Mouse (Mus musculus) myocyte (in vitro differentiated cells): ENCODE data around the gene Alpi. TPM values are rescaled to one million over a fixed set of nuclear protein-coding genes. Genes with fewer than 3 reads are reported as not detected.

Experiments
- H3K27me3 ChIP-seq: one replicate; pipeline ENCODE4 v1.6.1; 2011; ENCODE audit not compliant: control insufficient read depth, insufficient read depth, insufficient read length
- H3K36me3 ChIP-seq: one replicate; pipeline ENCODE4 v1.6.1; 2011; ENCODE audit not compliant: control insufficient read depth, insufficient read depth
- H3K4me2 ChIP-seq: one replicate; pipeline ENCODE4 v1.6.1; 2011; ENCODE audit warnings: low read depth, control low read depth
- H3K4me3 ChIP-seq: one replicate; pipeline ENCODE4 v1.5.1; 2011; ENCODE audit warnings: mild to moderate bottlenecking, control low read depth, moderate library complexity
- H3K79me2 ChIP-seq: one replicate; pipeline ENCODE4 v1.6.1; 2011; ENCODE audit not compliant: control insufficient read depth, insufficient read depth
- H3ac ChIP-seq: one replicate; pipeline ENCODE4 v1.6.1; 2011; ENCODE audit not compliant: control insufficient read depth, insufficient read length
- CEBPB ChIP-seq: IDR thresholded peaks from 2 replicates; pipeline ENCODE4 v1.6.1; 2011; ENCODE audit warnings: mild to moderate bottlenecking, moderate library complexity; ENCODE audit not compliant: poor library complexity, insufficient read depth, severe bottlenecking
- E2F4 ChIP-seq: IDR thresholded peaks from one replicate; pipeline ENCODE4 v1.6.1; 2011; ENCODE audit warnings: mild to moderate bottlenecking, control low read depth, moderate library complexity; ENCODE audit not compliant: insufficient read depth
- MAX ChIP-seq: IDR thresholded peaks from one replicate; pipeline ENCODE4 v1.6.1; 2011; ENCODE audit warnings: low read depth, mild to moderate bottlenecking, control low read depth
- MYOD1 ChIP-seq, 3 experiments: IDR thresholded peaks; one replicate each; pipeline ENCODE4 v1.6.1; 2011; ENCODE audit warnings: control low read depth in 2 of 3, low read depth in 2 of 3, mild to moderate bottlenecking in 2 of 3, moderate library complexity in 1 of 3; ENCODE audit not compliant: insufficient read length in 2 of 3, control insufficient read depth in 1 of 3
- MYOG ChIP-seq, 3 experiments: IDR thresholded peaks; one replicate each; pipeline ENCODE4 v1.6.1; 2011; ENCODE audit warnings: control low read depth in 2 of 3, low read depth in 2 of 3, mild to moderate bottlenecking in 2 of 3; ENCODE audit not compliant: insufficient read length in 2 of 3, control insufficient read depth in 1 of 3, insufficient read depth in 1 of 3
- POLR2A ChIP-seq: IDR thresholded peaks from one replicate; pipeline ENCODE4 v1.6.1; 2011; ENCODE audit warnings: low read depth, mild to moderate bottlenecking, control low read depth, moderate library complexity; ENCODE audit not compliant: insufficient read length
- POLR2AphosphoS2 ChIP-seq: IDR thresholded peaks from one replicate; pipeline ENCODE4 v1.6.1; 2011; ENCODE audit warnings: low read depth, control low read depth; ENCODE audit not compliant: insufficient read length
- REST ChIP-seq: IDR thresholded peaks from one replicate; pipeline ENCODE4 v1.6.1; 2011; ENCODE audit warnings: mild to moderate bottlenecking, control low read depth, moderate library complexity; ENCODE audit not compliant: insufficient read depth, insufficient read length
- SRF ChIP-seq: IDR thresholded peaks from one replicate; pipeline ENCODE4 v1.6.1; 2011; ENCODE audit warnings: low read depth; ENCODE audit not compliant: control insufficient read depth, insufficient read length
- TCF12 ChIP-seq: IDR thresholded peaks from one replicate; pipeline ENCODE4 v1.6.1; 2011; ENCODE audit warnings: mild to moderate bottlenecking, control low read depth; ENCODE audit not compliant: poor library complexity, insufficient read depth, severe bottlenecking
- TCF3 ChIP-seq: IDR thresholded peaks from one replicate; pipeline ENCODE4 v1.6.1; 2011; ENCODE audit warnings: low read depth, control low read depth; ENCODE audit not compliant: insufficient read length
- USF1 ChIP-seq: IDR thresholded peaks from one replicate; pipeline ENCODE4 v1.6.1; 2011; ENCODE audit warnings: low read depth, mild to moderate bottlenecking, control low read depth, moderate library complexity
- polyA plus RNA-seq: library from polyadenylated mRNA; unstranded; fragments of >200 nt; fragmentation: generic; extraction: Trizol; gene quantifications from one replicate; pipeline ENCODE4 v1.2.1, GENCODE M21; 2012; ENCODE audit warnings: missing spikeins

Gene Alpi
- polyA plus RNA-seq, 1 experiment: 0.32 TPM

- Histone ChIP-seq H3K79me2 (no peaks in the 10 kb centered on the region), H3K36me3 (no peaks in the 10 kb centered on the region), H3ac (no peak overlapping the region), H3K27me3 (no peaks in the 10 kb centered on the region), H3K4me2 (no peak overlapping the region), H3K4me3 (no peak overlapping the region)
- no peak for TF ChIP-seq E2F4
- no peak for TF ChIP-seq TCF3
- TF ChIP-seq MYOG (IDR thresholded peaks at IDR 0.05; ENCODE audit: control insufficient read depth in 1 of 3, insufficient read depth in 1 of 3, insufficient read length in 2 of 3, low read depth in 2 of 3): no peak
- no peak for TF ChIP-seq POLR2A
Observed at GRCm38 (mm10) chr1:87108564-87108963, 7.2 kb upstream of the Alpi start.

- H3K4me3 ChIP-seq: no peak overlapping the region
- H3ac ChIP-seq: no peak overlapping the region
- H3K27me3 ChIP-seq: no peaks in the 10 kb centered on the region
- H3K4me2 ChIP-seq: no peak overlapping the region
- no peaks in the 10 kb centered on the region for H3K79me2 ChIP-seq
- TF ChIP-seq POLR2A: no peak
- TF ChIP-seq USF1: no peak
- no peak for TF ChIP-seq MYOD1 (IDR thresholded peaks at IDR 0.05; ENCODE audit: control insufficient read depth in 1 of 3, insufficient read length in 2 of 3, low read depth in 2 of 3)
- TF ChIP-seq CEBPB: no peak
- no peak for TF ChIP-seq MYOG (IDR thresholded peaks at IDR 0.05; ENCODE audit: control insufficient read depth in 1 of 3, insufficient read depth in 1 of 3, insufficient read length in 2 of 3, low read depth in 2 of 3)
- TF ChIP-seq MAX: no peak
- TF ChIP-seq SRF: no peak
- TF ChIP-seq REST: no peak
- no peak for TF ChIP-seq TCF12
- no peak for TF ChIP-seq E2F4
- no peak for TF ChIP-seq POLR2AphosphoS2
- TF ChIP-seq TCF3: no peak
- H3K36me3 ChIP-seq: no peaks in the 10 kb centered on the region
Observed at GRCm38 (mm10) chr1:87106536-87106935, 5.1 kb upstream of the Alpi start.

- Histone ChIP-seq H3K79me2 (no peaks in the 10 kb centered on the region), H3K36me3 (no peaks in the 10 kb centered on the region), H3K27me3 (no peaks in the 10 kb centered on the region), H3K4me2 (no peak overlapping the region), H3K4me3 (no peak overlapping the region), H3ac (no peak overlapping the region)
- no peak for TF ChIP-seq TCF12
- no peak for TF ChIP-seq CEBPB
- TF ChIP-seq POLR2A: no peak
- no peak for TF ChIP-seq POLR2AphosphoS2
- TF ChIP-seq E2F4: no peak
- no peak for TF ChIP-seq MYOD1 (IDR thresholded peaks at IDR 0.05; ENCODE audit: control insufficient read depth in 1 of 3, insufficient read length in 2 of 3, low read depth in 2 of 3)
- no peak for TF ChIP-seq SRF
Observed at GRCm38 (mm10) chr1:87103936-87104335, 2.5 kb upstream of the Alpi start.

DNA sequence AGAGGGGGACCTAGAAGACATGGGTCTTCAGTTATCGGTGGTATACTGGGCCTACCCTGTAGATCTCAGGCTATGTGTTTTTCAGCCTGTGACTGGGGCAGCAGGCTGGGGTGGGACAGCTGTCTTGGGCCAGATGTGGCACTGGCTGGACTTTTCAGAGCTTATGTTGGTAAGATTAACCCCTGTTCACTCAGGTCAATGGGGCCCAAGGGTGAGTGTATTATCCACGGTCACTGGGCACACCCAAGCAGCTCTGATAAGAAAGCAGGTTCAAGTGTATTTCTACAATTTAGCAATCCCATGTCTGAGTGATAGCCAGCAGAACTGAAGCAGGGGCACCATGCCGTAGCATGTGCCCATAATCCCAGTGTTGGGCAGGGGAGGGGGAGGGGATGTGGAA lies 708 bp upstream of the Alpi start:
- peaks cover 3% of the 10 kb centered on the region for H3K27me3 ChIP-seq
- H3K79me2 ChIP-seq: no peaks in the 10 kb centered on the region
- no peak overlapping the region for H3K4me3 ChIP-seq
- H3K36me3 ChIP-seq: no peaks in the 10 kb centered on the region
- H3ac ChIP-seq: no peak overlapping the region
- no peak overlapping the region for H3K4me2 ChIP-seq
- TF ChIP-seq TCF12: no peak
- no peak for TF ChIP-seq POLR2AphosphoS2
- no peak for TF ChIP-seq TCF3
- no peak for TF ChIP-seq MYOG (IDR thresholded peaks at IDR 0.05; ENCODE audit: control insufficient read depth in 1 of 3, insufficient read depth in 1 of 3, insufficient read length in 2 of 3, low read depth in 2 of 3)
- TF ChIP-seq USF1: no peak

GRCm38 (mm10) chr1:87098358-87098975 lies 2.9 kb downstream of the Alpi start:
- Histone ChIP-seq H3K27me3 (peaks cover 17% of the 10 kb centered on the region), H3K79me2 (no peaks in the 10 kb centered on the region), H3ac (no peak overlapping the region), H3K4me3 (no peak overlapping the region), H3K36me3 (no peaks in the 10 kb centered on the region), H3K4me2 (no peak overlapping the region)
- TF ChIP-seq POLR2AphosphoS2 (no peak), SRF (no peak), POLR2A (no peak), E2F4 (no peak), TCF3 (no peak), MYOD1 (IDR thresholded peaks at IDR 0.05; ENCODE audit: control insufficient read depth in 1 of 3, insufficient read length in 2 of 3, low read depth in 2 of 3) (no peak), REST (no peak), CEBPB (no peak), USF1 (no peak), TCF12 (no peak)

- H3K79me2 ChIP-seq: no peaks in the 10 kb centered on the region
- no peak overlapping the region for H3K4me3 ChIP-seq
- no peak for TF ChIP-seq SRF
- no peak for TF ChIP-seq REST
- no peak for TF ChIP-seq TCF12
- TF ChIP-seq POLR2A: no peak
- no peak for TF ChIP-seq E2F4
- TF ChIP-seq CEBPB: no peak
- no peak for TF ChIP-seq MAX
- no peak for TF ChIP-seq MYOD1 (IDR thresholded peaks at IDR 0.05; ENCODE audit: control insufficient read depth in 1 of 3, insufficient read length in 2 of 3, low read depth in 2 of 3)
- TF ChIP-seq POLR2AphosphoS2: no peak
- TF ChIP-seq USF1: no peak
- TF ChIP-seq MYOG (IDR thresholded peaks at IDR 0.05; ENCODE audit: control insufficient read depth in 1 of 3, insufficient read depth in 1 of 3, insufficient read length in 2 of 3, low read depth in 2 of 3): no peak
- TF ChIP-seq TCF3: no peak
- peaks cover 17% of the 10 kb centered on the region for H3K27me3 ChIP-seq
- H3K36me3 ChIP-seq: no peaks in the 10 kb centered on the region
- H3K4me2 ChIP-seq: no peak overlapping the region
- no peak overlapping the region for H3ac ChIP-seq
Observed at GRCm38 (mm10) chr1:87095642-87096041, 5.8 kb downstream of the Alpi start.
